Mouse (Mus musculus) heart, adult 8-10 months (tissue): ENCODE measurements around the gene Mtmr10. TPM values are rescaled to one million over a fixed set of nuclear protein-coding genes. Genes with fewer than 3 reads are reported as not detected.

ENCODE experiments used
- DNase-seq: peaks from one replicate; pipeline ENCODE4 v3.0.0; 2022; ENCODE audit warnings: low spot score
- total RNA-seq, 4 experiments: library from RNA; stranded (reverse); gene quantifications; 2 replicates each; pipeline ENCODE4 v1.2.4; 2022

Gene Mtmr10
- total RNA-seq, 4 experiments from 2014 or later: 10.3 to 17.0 (median 12.6) TPM

GRCm38 (mm10) chr7:64291722-64292121 lies 4.3 kb downstream of the Mtmr10 start:
- no peak for DNase-seq

GRCm38 (mm10) chr7:64296286-64297010 lies 9.0 kb downstream of the Mtmr10 start:
- no peak for DNase-seq

- DNase-seq: no peak
Observed at GRCm38 (mm10) chr7:64310241-64310640, 22.8 kb downstream of the Mtmr10 start.

- DNase-seq: no peak
Observed at GRCm38 (mm10) chr7:64310756-64311155, 23.3 kb downstream of the Mtmr10 start.

GRCm38 (mm10) chr7:64312811-64313210 lies 25.4 kb downstream of the Mtmr10 start:
- DNase-seq: no peak

- no peak for DNase-seq
Observed at GRCm38 (mm10) chr7:64321125-64321524, 33.7 kb downstream of the Mtmr10 start.

GRCm38 (mm10) chr7:64321658-64322057 lies 34.2 kb downstream of the Mtmr10 start:
- no peak for DNase-seq

- peak; percentile 78 for DNase-seq
Observed at GRCm38 (mm10) chr7:64326892-64327291, 39.4 kb downstream of the Mtmr10 start.

- DNase-seq: no peak
Observed at GRCm38 (mm10) chr7:64327486-64327885, 40.0 kb downstream of the Mtmr10 start.

GRCm38 (mm10) chr7:64331309-64331708 lies 43.9 kb downstream of the Mtmr10 start:
- no peak for DNase-seq

- DNase-seq: no peak
Observed at GRCm38 (mm10) chr7:64332686-64333085, 45.2 kb downstream of the Mtmr10 start.

- DNase-seq: no peak
Observed at GRCm38 (mm10) chr7:64347813-64348212, 60.4 kb downstream of the Mtmr10 start.

GRCm38 (mm10) chr7:64349147-64349861 lies 61.9 kb downstream of the Mtmr10 start:
- DNase-seq: no peak

- DNase-seq: no peak
Observed at GRCm38 (mm10) chr7:64351087-64351486, 63.6 kb downstream of the Mtmr10 start.

- DNase-seq: no peak
Observed at GRCm38 (mm10) chr7:64354206-64354605, 66.8 kb downstream of the Mtmr10 start.

- no peak for DNase-seq
Observed at GRCm38 (mm10) chr7:64356661-64357060, 69.2 kb downstream of the Mtmr10 start.

GRCm38 (mm10) chr7:64357405-64357804 lies 70.0 kb downstream of the Mtmr10 start:
- DNase-seq: peak; percentile 39

GRCm38 (mm10) chr7:64358666-64359065 lies 71.2 kb downstream of the Mtmr10 start:
- DNase-seq: no peak

- no peak for DNase-seq
Observed at GRCm38 (mm10) chr7:64359943-64360585, 72.6 kb downstream of the Mtmr10 start.

- no peak for DNase-seq
Observed at GRCm38 (mm10) chr7:64360586-64360945, 73.1 kb downstream of the Mtmr10 start.

- DNase-seq: no peak
Observed at GRCm38 (mm10) chr7:64365863-64366262, 78.4 kb downstream of the Mtmr10 start.

GRCm38 (mm10) chr7:64369841-64370240 lies 82.4 kb downstream of the Mtmr10 start:
- DNase-seq: no peak
